Mouse (Mus musculus) adrenal gland, adult (tissue): ENCODE measurements around the gene Tubg2.

ENCODE experiments used
- DNase-seq, 2 experiments: peaks; one replicate each; pipeline ENCODE4 v3.0.0; 2022 to 2023; ENCODE audit warnings: low spot score in 1 of 2; ENCODE audit not compliant: inconsistent age in 2 of 2

The Tubg2 gene

GRCm38 (mm10) chr11:101176933-101177773 lies 21.4 kb downstream of the Tubg2 start:
- DNase-seq, result peak in 1 of 2 experiments; percentile 80

GRCm38 (mm10) chr11:101178061-101179058 lies 22.7 kb downstream of the Tubg2 start:
- DNase-seq, result peak in 1 of 2 experiments; percentile 33

- DNase-seq, result no peak
Observed at GRCm38 (mm10) chr11:101179306-101179705, 23.6 kb downstream of the Tubg2 start.

- DNase-seq, result no peak
Observed at GRCm38 (mm10) chr11:101180261-101180660, 24.6 kb downstream of the Tubg2 start.

- peak in 1 of 2 experiments; percentile 88 for DNase-seq
Observed at GRCm38 (mm10) chr11:101180846-101181740, 25.4 kb downstream of the Tubg2 start.

GRCm38 (mm10) chr11:101181961-101182360 lies 26.3 kb downstream of the Tubg2 start:
- no peak for DNase-seq

GRCm38 (mm10) chr11:101182771-101183517 lies 27.2 kb downstream of the Tubg2 start:
- DNase-seq, result no peak

- DNase-seq, result no peak
Observed at GRCm38 (mm10) chr11:101184984-101185383, 29.3 kb downstream of the Tubg2 start.

- peak in 1 of 2 experiments; percentile 18 for DNase-seq
Observed at GRCm38 (mm10) chr11:101185441-101185840, 29.7 kb downstream of the Tubg2 start.

- DNase-seq, result peak in 1 of 2 experiments; percentile 10
Observed at GRCm38 (mm10) chr11:101186526-101187247, 31.0 kb downstream of the Tubg2 start.

- no peak for DNase-seq
Observed at GRCm38 (mm10) chr11:101187541-101187940, 31.8 kb downstream of the Tubg2 start.

- DNase-seq, result peak; percentile 50 to 69
Observed at GRCm38 (mm10) chr11:101188166-101188805, 32.6 kb downstream of the Tubg2 start.

- peak; percentile 88 to 90 for DNase-seq
Observed at GRCm38 (mm10) chr11:101189495-101190180, 33.9 kb downstream of the Tubg2 start.

- peak in 1 of 2 experiments; percentile 60 for DNase-seq
Observed at GRCm38 (mm10) chr11:101190181-101190912, 34.6 kb downstream of the Tubg2 start.

- peak in 1 of 2 experiments; percentile 54 for DNase-seq
Observed at GRCm38 (mm10) chr11:101190913-101191907, 35.5 kb downstream of the Tubg2 start.

- DNase-seq, result no peak
Observed at GRCm38 (mm10) chr11:101191919-101192470, 36.3 kb downstream of the Tubg2 start.
